Mouse (Mus musculus) forebrain, embryonic 14.5 days (tissue): ENCODE results near the gene Abca14. TPM values are rescaled to one million over a fixed set of nuclear protein-coding genes. Genes with fewer than 3 reads are reported as not detected.
"Not testable (repeated sequence)": the region's sequence is repeated elsewhere in the genome, so short reads cannot be mapped to it uniquely, and the experiment has no call there.

Experiments used
- ATAC-seq: fragments of 200-750 bp; cut with Nextera tagmentation; 2 replicates; pipeline ENCODE4 v1.8.0; 2017; ENCODE audit warnings: mild to moderate bottlenecking, moderate library complexity
- DNase-seq: peaks from one replicate; pipeline ENCODE4 v3.0.0-alpha.2; 2015; ENCODE audit warnings: low spot score
- H3K27ac ChIP-seq: fragments of 300-500 bp; sonication (generic); 2 replicates; pipeline ENCODE4 v1.5.1; 2014; ENCODE audit warnings: low read depth, mild to moderate bottlenecking, control low read depth, low read length, moderate library complexity
- H3K27me3 ChIP-seq: fragments of 300-500 bp; sonication (generic); replicated peaks from 2 replicates; pipeline ENCODE4 v1.6.1; 2014; ENCODE audit warnings: low read length, control low read depth, mixed read lengths; ENCODE audit not compliant: control insufficient read depth, insufficient read depth
- H3K36me3 ChIP-seq: fragments of 300-500 bp; sonication (generic); 2 replicates; pipeline ENCODE4 v1.6.1; 2014; ENCODE audit warnings: low read length, control low read depth; ENCODE audit not compliant: control insufficient read depth, insufficient read depth
- H3K4me1 ChIP-seq: fragments of 300-500 bp; sonication (generic); 2 replicates; pipeline ENCODE4 v1.6.1; 2014; ENCODE audit warnings: antibody characterized with exemption, low read length, control low read depth; ENCODE audit not compliant: control insufficient read depth, insufficient read depth
- H3K4me2 ChIP-seq: fragments of 300-500 bp; sonication (generic); 2 replicates; pipeline ENCODE4 v1.6.1; 2014; ENCODE audit warnings: mild to moderate bottlenecking, control low read depth, low read length
- H3K4me3 ChIP-seq: fragments of 300-500 bp; sonication (generic); 2 replicates; pipeline ENCODE4 v1.5.1; 2014; ENCODE audit warnings: low read depth, low read length, control low read depth
- H3K9ac ChIP-seq: fragments of 300-500 bp; sonication (generic); 2 replicates; pipeline ENCODE4 v1.6.1; 2014; ENCODE audit warnings: mild to moderate bottlenecking, low read length, control low read depth, moderate library complexity
- H3K9me3 ChIP-seq: fragments of 300-500 bp; sonication (generic); replicated peaks from 2 replicates; pipeline ENCODE4 v1.6.1; 2016; ENCODE audit warnings: low read length, control low read depth, mixed read lengths; ENCODE audit not compliant: control insufficient read depth
- WGBS: fragments of 180-500 bp; shearing (Covaris S2); extraction: QIAGEN DNeasy Blood & Tissue Kit; methylation state at CpG from one replicate; pipeline ENCODE4 v1.1.7; 2014; 5-methylcytosine and 5-hydroxymethylcytosine counted together
- polyA plus RNA-seq: library from polyadenylated mRNA; unstranded; fragments of >200 nt; fragmentation: Nextera tagmentation; extraction: Ambion mirVana; gene quantifications from 2 replicates; pipeline ENCODE4 v1.2.1, GENCODE M21; 2014

Gene Abca14
- polyA plus RNA-seq, 1 experiment from 2014 or later = not detected

- WGBS = 17% methylated on average over 7 of the region's 7 CpGs
- Histone ChIP-seq H3K4me3 (no peak overlapping the region), H3K9me3 (no peaks in the 10 kb centered on the region), H3K4me1 (no peaks in the 10 kb centered on the region; the same call in none of the 2 replicates), H3K36me3 (no peaks in the 10 kb centered on the region), H3K27me3 (no peaks in the 10 kb centered on the region), H3K9ac (no peak overlapping the region), H3K27ac (0 out of 2 replicates have a peak overlapping the region, but pooled peaks have one; percentile 21), H3K4me2 (peak overlapping the region; percentile 4; the same call in 1 of the 2 replicates)
- ATAC-seq (peak; percentile 95), DNase-seq (peak; percentile 91)
Observed at GRCm38 (mm10) chr7:120272110-120272509, 68.3 kb downstream of the Abca14 start.

GRCm38 (mm10) chr7:120285286-120285685, 81.5 kb downstream of the Abca14 start:
- Histone ChIP-seq H3K27me3 (no peaks in the 10 kb centered on the region), H3K9ac (no peak overlapping the region), H3K36me3 (no peaks in the 10 kb centered on the region), H3K4me1 (no peaks in the 10 kb centered on the region), H3K4me2 (no peak overlapping the region), H3K4me3 (no peak overlapping the region), H3K27ac (no peak overlapping the region), H3K9me3 (no peaks in the 10 kb centered on the region)
- DNase-seq = no peak
- 49% methylated on average over 3 of the region's 3 CpGs for WGBS
- no peak for ATAC-seq

GRCm38 (mm10) chr7:120316086-120316485, 112.3 kb downstream of the Abca14 start:
- WGBS = 72% methylated on average over 1 of the region's 1 CpGs
- Histone ChIP-seq H3K36me3 (no peaks in the 10 kb centered on the region), H3K27ac (no peak overlapping the region), H3K27me3 (no peaks in the 10 kb centered on the region), H3K4me2 (no peak overlapping the region), H3K9ac (no peak overlapping the region), H3K4me1 (no peaks in the 10 kb centered on the region), H3K9me3 (no peaks in the 10 kb centered on the region), H3K4me3 (no peak overlapping the region)
- ATAC-seq (no peak), DNase-seq (no peak)

- H3K4me2 ChIP-seq = no peak overlapping the region
- WGBS = 60% methylated on average over 4 of the region's 4 CpGs
- ATAC-seq = no peak
- H3K27me3 ChIP-seq = no peaks in the 10 kb centered on the region
- no peaks in the 10 kb centered on the region; the same call in 1 of the 2 replicates for H3K4me1 ChIP-seq
- no peak overlapping the region for H3K27ac ChIP-seq
- H3K36me3 ChIP-seq = no peaks in the 10 kb centered on the region
- no peak overlapping the region for H3K4me3 ChIP-seq
- no peaks in the 10 kb centered on the region for H3K9me3 ChIP-seq
- no peak overlapping the region for H3K9ac ChIP-seq
- no peak for DNase-seq
Observed at GRCm38 (mm10) chr7:120322963-120323362, 119.2 kb downstream of the Abca14 start.

- H3K36me3 ChIP-seq, DNase-seq, H3K4me2 ChIP-seq, H3K9ac ChIP-seq, H3K4me1 ChIP-seq, H3K27ac ChIP-seq, H3K27me3 ChIP-seq, H3K4me3 ChIP-seq, H3K9me3 ChIP-seq, ATAC-seq: not testable (repeated sequence)
- WGBS = 82% methylated on average over 2 of the region's 2 CpGs
Observed at GRCm38 (mm10) chr7:120325911-120326310, 122.2 kb downstream of the Abca14 start.

GRCm38 (mm10) chr7:120327220-120328073, 123.7 kb downstream of the Abca14 start:
- 18% methylated on average over 22 of the region's 22 CpGs for WGBS
- no peak overlapping the region for H3K9ac ChIP-seq

GRCm38 (mm10) chr7:120328087-120328793, 124.5 kb downstream of the Abca14 start, which contains the start of gene Abca15:
TSS of gene Abca15 (plus strand) at chr7:120328670.
- Histone ChIP-seq H3K4me3 (no peak within 1 kb of the TSS), H3K4me1 (no peaks in the 10 kb centered on the region; the same call in 1 of the 2 replicates), H3K9me3 (no peaks in the 10 kb centered on the region), H3K9ac (no peak within 1 kb of the TSS), H3K36me3 (no peaks in the 10 kb centered on the region), H3K4me2 (peak within 1 kb of the TSS; percentile 49), H3K27ac (no peak within 1 kb of the TSS), H3K27me3 (no peaks in the 10 kb centered on the region)
- DNase-seq (peak; percentile 44), ATAC-seq (peak; percentile 18; the same call in 1 of the 2 replicates)
- WGBS = 88% methylated on average over 22 of the region's 22 CpGs

More at GRCm38 (mm10) chr7:120327220-120328073, 123.7 kb downstream of the Abca14 start:
- no peaks in the 10 kb centered on the region for H3K9me3 ChIP-seq
- no peaks in the 10 kb centered on the region for H3K36me3 ChIP-seq
- H3K4me1 ChIP-seq = no peaks in the 10 kb centered on the region; the same call in 1 of the 2 replicates
- peak overlapping the region; percentile 49 for H3K4me2 ChIP-seq
- DNase-seq (peak; percentile 78), ATAC-seq (peak; percentile 69)
- H3K27ac ChIP-seq = no peak overlapping the region
- no peaks in the 10 kb centered on the region for H3K27me3 ChIP-seq
- H3K4me3 ChIP-seq = 0 out of 2 replicates have a peak overlapping the region, but pooled peaks have one; percentile 1

GRCm38 (mm10) chr7:120361159-120361558, 157.4 kb downstream of the Abca14 start:
- Histone ChIP-seq H3K9me3 (no peaks in the 10 kb centered on the region), H3K27me3 (no peaks in the 10 kb centered on the region), H3K4me3 (no peak overlapping the region), H3K27ac (no peak overlapping the region), H3K36me3 (no peaks in the 10 kb centered on the region), H3K4me2 (no peak overlapping the region), H3K4me1 (no peaks in the 10 kb centered on the region), H3K9ac (no peak overlapping the region)
- no peak for ATAC-seq
- peak; percentile 18 for DNase-seq
- WGBS = 32% methylated on average over 13 of the region's 13 CpGs
